Mouse (Mus musculus) kidney, embryonic 15.5 days (tissue): ENCODE measurements at regions not wholly inside any gene's neighbourhood (a gene's known extent, or its start where the extent isn't known, plus 50 kb on each side); places are given as distances from the start of the nearest gene placed in this dataset.

Experiments used
- ATAC-seq: fragments of 200-750 bp; cut with Nextera tagmentation; replicated peaks from 2 replicates; pipeline ENCODE4 v1.8.0; 2017; ENCODE audit warnings: moderate TSS enrichment; ENCODE audit not compliant: low FRiP score
- H3K27ac ChIP-seq: fragments of 300-500 bp; sonication (generic); 2 replicates; pipeline ENCODE4 v1.5.1; 2015; ENCODE audit warnings: mild to moderate bottlenecking, inconsistent platforms
- H3K27me3 ChIP-seq: fragments of 300-500 bp; sonication (generic); 2 replicates; pipeline ENCODE4 v1.6.1; 2015; ENCODE audit warnings: inconsistent platforms
- H3K36me3 ChIP-seq: fragments of 300-500 bp; sonication (generic); 2 replicates; pipeline ENCODE4 v1.6.1; 2015; ENCODE audit warnings: inconsistent platforms
- H3K4me1 ChIP-seq: fragments of 300-500 bp; sonication (generic); 2 replicates; pipeline ENCODE4 v1.6.1; 2015; ENCODE audit warnings: inconsistent platforms
- H3K4me2 ChIP-seq: fragments of 300-500 bp; sonication (generic); 2 replicates; pipeline ENCODE4 v1.6.1; 2015; ENCODE audit warnings: moderate library complexity, mild to moderate bottlenecking, inconsistent platforms
- H3K4me3 ChIP-seq: fragments of 300-500 bp; sonication (generic); replicated peaks from 2 replicates; pipeline ENCODE4 v1.5.1; 2015; ENCODE audit warnings: mild to moderate bottlenecking, inconsistent platforms
- H3K9ac ChIP-seq: fragments of 300-500 bp; sonication (generic); 2 replicates; pipeline ENCODE4 v1.6.1; 2015; ENCODE audit warnings: mild to moderate bottlenecking, inconsistent platforms
- H3K9me3 ChIP-seq: fragments of 300-500 bp; sonication (generic); replicated peaks from 2 replicates; pipeline ENCODE4 v1.6.1; 2016; ENCODE audit warnings: inconsistent platforms
- WGBS: fragments of 180-500 bp; shearing (Covaris S2); methylation state at CpG from one replicate; pipeline ENCODE4 v1.1.7; 2015; ENCODE audit warnings: mixed read lengths; 5-methylcytosine and 5-hydroxymethylcytosine counted together

DNA sequence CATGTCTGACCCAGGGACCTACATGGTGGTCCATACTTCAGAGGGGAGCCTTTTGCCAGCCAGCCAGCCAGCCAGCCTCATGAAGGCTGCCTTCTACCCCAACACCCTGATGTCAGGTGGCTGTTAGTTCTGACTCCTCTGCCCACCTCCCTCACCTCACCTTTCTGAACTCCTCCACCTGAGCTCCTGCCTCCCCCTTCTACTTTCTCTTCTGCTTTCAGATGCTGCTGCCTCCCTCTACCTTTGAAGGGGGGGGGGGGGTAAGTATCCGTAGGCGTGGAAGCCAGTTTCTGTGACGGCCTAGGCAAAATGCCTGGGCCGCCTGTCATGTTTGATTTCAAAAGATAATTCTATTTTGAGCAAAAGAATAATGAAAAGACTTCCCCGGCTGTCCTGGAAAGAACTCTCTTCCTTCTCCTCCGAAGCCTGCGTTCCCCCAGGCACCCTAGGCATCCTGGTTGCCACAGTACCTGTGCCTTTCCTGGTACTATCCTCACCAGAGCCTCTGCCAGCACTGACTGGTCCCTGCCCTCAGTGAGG is 241.6 kb upstream of the Hs6st1 start:
- no peak overlapping the region for H3K4me3 ChIP-seq
- H3K27me3 ChIP-seq, result no peaks in the 10 kb centered on the region
- no peak overlapping the region for H3K27ac ChIP-seq
- no peaks in the 10 kb centered on the region for H3K9me3 ChIP-seq
- H3K4me2 ChIP-seq, result no peak overlapping the region
- no peaks in the 10 kb centered on the region for H3K36me3 ChIP-seq
- WGBS, result 80% methylated on average over 7 of the region's 7 CpGs
- no peak for ATAC-seq
- peaks cover 6% of the 10 kb centered on the region; the same call in 1 of the 2 replicates for H3K4me1 ChIP-seq
- no peak overlapping the region for H3K9ac ChIP-seq

DNA sequence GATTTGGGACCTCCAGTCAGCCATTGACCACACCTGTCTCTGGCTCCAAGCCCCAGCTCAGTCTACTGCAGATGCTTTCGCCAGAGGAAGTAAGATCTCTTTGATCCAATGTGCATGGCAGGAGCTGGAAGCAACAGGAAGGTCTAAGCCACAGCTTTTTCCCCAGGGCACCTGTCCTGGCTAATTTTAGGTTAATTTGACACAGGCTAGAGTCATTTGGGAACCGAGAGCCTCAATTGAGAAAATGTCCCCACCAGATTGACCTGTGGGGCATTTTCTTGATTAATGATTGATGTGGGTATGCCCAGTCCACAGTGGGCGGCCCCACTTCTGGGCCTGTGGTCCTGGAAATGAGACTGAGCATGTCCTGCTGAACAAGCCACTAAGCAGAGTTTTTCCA is 240.7 kb upstream of the Hs6st1 start:
- ATAC-seq, result no peak
- Histone ChIP-seq H3K27me3 (no peaks in the 10 kb centered on the region), H3K4me1 (peaks cover 6% of the 10 kb centered on the region; the same call in 1 of the 2 replicates), H3K36me3 (no peaks in the 10 kb centered on the region), H3K27ac (no peak overlapping the region), H3K4me3 (no peak overlapping the region), H3K9ac (no peak overlapping the region), H3K4me2 (no peak overlapping the region), H3K9me3 (no peaks in the 10 kb centered on the region)
- WGBS, result 66% methylated on average over 3 of the region's 3 CpGs

GRCm38 (mm10) chr1:35834180-35834579 is 234.0 kb upstream of the Hs6st1 start:
- 82% methylated on average over 7 of the region's 7 CpGs for WGBS
- no peak overlapping the region for H3K4me2 ChIP-seq
- H3K27ac ChIP-seq, result no peak overlapping the region
- no peaks in the 10 kb centered on the region for H3K4me1 ChIP-seq
- no peak overlapping the region for H3K9ac ChIP-seq
- H3K27me3 ChIP-seq, result no peaks in the 10 kb centered on the region
- no peak overlapping the region for H3K4me3 ChIP-seq
- no peak for ATAC-seq
- no peaks in the 10 kb centered on the region for H3K9me3 ChIP-seq
- no peaks in the 10 kb centered on the region for H3K36me3 ChIP-seq

- Histone ChIP-seq H3K27ac (no peak overlapping the region), H3K9ac (no peak overlapping the region), H3K9me3 (no peaks in the 10 kb centered on the region), H3K4me1 (no peaks in the 10 kb centered on the region), H3K36me3 (no peaks in the 10 kb centered on the region), H3K4me3 (no peak overlapping the region), H3K27me3 (no peaks in the 10 kb centered on the region), H3K4me2 (no peak overlapping the region)
- no peak for ATAC-seq
- WGBS, result 74% methylated on average over 5 of the region's 5 CpGs
These were observed 231.6 kb upstream of the Hs6st1 start for GRCm38 (mm10) chr1:35836552-35836951.

GRCm38 (mm10) chr1:35838625-35839024 is 229.6 kb upstream of the Hs6st1 start:
- no peak overlapping the region for H3K27ac ChIP-seq
- no peaks in the 10 kb centered on the region for H3K4me1 ChIP-seq
- H3K9me3 ChIP-seq, result no peaks in the 10 kb centered on the region
- 89% methylated on average over 3 of the region's 3 CpGs for WGBS
- no peaks in the 10 kb centered on the region for H3K36me3 ChIP-seq
- H3K27me3 ChIP-seq, result no peaks in the 10 kb centered on the region
- H3K4me3 ChIP-seq, result no peak overlapping the region
- no peak for ATAC-seq
- H3K4me2 ChIP-seq, result no peak overlapping the region
- no peak overlapping the region for H3K9ac ChIP-seq

- Histone ChIP-seq H3K4me1 (no peaks in the 10 kb centered on the region), H3K9me3 (no peaks in the 10 kb centered on the region), H3K4me2 (no peak overlapping the region), H3K4me3 (no peak overlapping the region), H3K27ac (no peak overlapping the region), H3K27me3 (no peaks in the 10 kb centered on the region), H3K36me3 (no peaks in the 10 kb centered on the region), H3K9ac (no peak overlapping the region)
- WGBS, result 79% methylated on average over 6 of the region's 6 CpGs
- ATAC-seq, result no peak
These were observed 228.8 kb upstream of the Hs6st1 start for GRCm38 (mm10) chr1:35839446-35839845.

DNA sequence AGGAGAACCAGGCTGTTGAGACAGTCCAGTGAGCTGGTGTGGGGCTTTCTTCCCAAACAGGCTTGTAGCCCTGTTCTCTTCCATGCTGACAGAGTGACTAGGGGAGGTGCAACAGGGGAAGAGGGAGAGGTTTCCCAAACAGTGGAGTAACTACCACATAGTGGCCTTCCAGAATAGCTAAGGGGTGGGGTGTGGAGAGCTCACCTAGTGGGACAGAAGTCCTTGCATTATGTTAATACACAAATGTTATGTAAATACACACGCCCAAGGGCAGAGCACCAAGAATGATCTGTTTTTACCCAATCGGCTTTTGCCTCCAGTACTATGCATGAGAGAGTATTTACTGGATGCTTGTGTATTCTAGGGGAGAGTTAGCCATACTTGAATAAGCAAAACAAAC is 226.6 kb upstream of the Hs6st1 start:
- H3K27me3 ChIP-seq, result no peaks in the 10 kb centered on the region
- 86% methylated on average over 2 of the region's 2 CpGs for WGBS
- no peak for ATAC-seq
- no peaks in the 10 kb centered on the region for H3K9me3 ChIP-seq
- no peak overlapping the region for H3K27ac ChIP-seq
- no peaks in the 10 kb centered on the region for H3K4me1 ChIP-seq
- no peak overlapping the region for H3K4me3 ChIP-seq
- no peak overlapping the region for H3K4me2 ChIP-seq
- no peak overlapping the region for H3K9ac ChIP-seq
- no peaks in the 10 kb centered on the region for H3K36me3 ChIP-seq

DNA sequence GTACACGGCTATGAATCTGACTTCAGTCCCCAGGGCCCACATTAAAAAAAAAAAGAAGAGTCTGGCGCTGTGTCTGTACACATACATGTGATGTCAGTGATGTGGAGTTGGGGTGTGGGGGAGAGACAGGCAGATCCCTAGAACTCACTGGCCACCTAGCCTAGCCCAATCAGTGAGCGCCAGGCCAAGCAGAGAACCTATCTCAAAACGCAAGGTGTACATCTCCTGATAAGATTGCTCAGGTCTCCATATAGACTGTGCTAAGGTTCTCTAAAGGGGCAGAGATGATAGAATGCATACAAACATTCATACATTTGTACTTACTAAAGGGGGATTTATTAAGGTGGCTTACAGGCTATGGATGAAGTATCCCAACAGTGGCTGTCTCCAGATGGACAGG is 225.5 kb upstream of the Hs6st1 start:
- Histone ChIP-seq H3K9ac (no peak overlapping the region), H3K4me2 (no peak overlapping the region), H3K27ac (no peak overlapping the region), H3K4me1 (no peaks in the 10 kb centered on the region), H3K4me3 (no peak overlapping the region), H3K27me3 (no peaks in the 10 kb centered on the region), H3K36me3 (no peaks in the 10 kb centered on the region), H3K9me3 (no peaks in the 10 kb centered on the region)
- WGBS, result 96% methylated on average over 4 of the region's 4 CpGs
- no peak for ATAC-seq

- Histone ChIP-seq H3K9ac (no peak overlapping the region), H3K4me2 (no peak overlapping the region), H3K36me3 (no peaks in the 10 kb centered on the region), H3K4me1 (no peaks in the 10 kb centered on the region), H3K27me3 (no peaks in the 10 kb centered on the region), H3K4me3 (no peak overlapping the region), H3K9me3 (no peaks in the 10 kb centered on the region), H3K27ac (no peak overlapping the region)
- WGBS, result 90% methylated on average over 3 of the region's 3 CpGs
- ATAC-seq, result no peak
These were observed 224.6 kb upstream of the Hs6st1 start for GRCm38 (mm10) chr1:35843566-35843965.

GRCm38 (mm10) chr1:35846224-35846936 is 221.8 kb upstream of the Hs6st1 start:
- no peaks in the 10 kb centered on the region for H3K9me3 ChIP-seq
- WGBS, result 55% methylated on average over 11 of the region's 11 CpGs
- ATAC-seq, result no peak
- H3K4me2 ChIP-seq, result no peak overlapping the region
- H3K27ac ChIP-seq, result no peak overlapping the region
- no peaks in the 10 kb centered on the region for H3K36me3 ChIP-seq
- H3K4me3 ChIP-seq, result no peak overlapping the region
- peaks cover 12% of the 10 kb centered on the region for H3K4me1 ChIP-seq
- no peak overlapping the region for H3K9ac ChIP-seq
- H3K27me3 ChIP-seq, result no peaks in the 10 kb centered on the region

DNA sequence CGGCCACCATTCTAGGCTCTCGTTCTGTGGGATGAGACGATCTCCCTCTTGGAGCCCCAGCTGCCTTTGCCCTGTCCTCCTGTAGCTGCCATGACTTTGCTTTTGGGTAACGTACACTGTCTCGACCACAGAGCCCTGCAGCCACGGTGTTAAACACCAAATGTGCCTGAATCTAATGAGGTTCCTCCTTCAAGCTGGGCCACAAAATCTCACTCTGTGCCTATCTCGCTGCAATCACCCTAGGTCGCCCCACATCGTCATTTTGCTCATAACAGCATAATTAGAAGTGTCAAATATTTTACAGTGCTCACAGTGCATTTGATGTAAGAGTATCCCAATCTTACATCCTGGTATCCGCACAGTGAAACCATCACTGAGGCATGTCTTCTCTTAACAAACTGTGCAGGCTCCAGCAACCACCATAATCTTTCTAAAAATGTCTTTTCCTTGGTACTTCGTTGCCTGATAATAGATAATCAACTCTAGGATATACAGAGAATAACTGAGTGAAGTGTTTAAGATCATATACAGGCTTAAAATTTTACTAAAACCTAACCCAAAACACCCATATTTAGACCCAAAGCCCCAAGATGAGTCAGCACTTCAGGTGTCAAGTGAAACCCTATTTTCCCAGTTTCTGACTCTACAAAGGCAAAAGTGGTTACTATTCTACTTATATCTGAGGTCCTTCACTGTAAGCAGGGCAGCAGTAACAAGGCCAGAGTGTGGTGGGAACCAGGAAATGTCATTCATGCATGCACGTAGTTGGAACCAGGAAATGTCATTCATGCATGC is 219.8 kb upstream of the Hs6st1 start:
- Histone ChIP-seq H3K4me2 (no peak overlapping the region), H3K4me3 (no peak overlapping the region), H3K9ac (no peak overlapping the region), H3K9me3 (no peaks in the 10 kb centered on the region), H3K27ac (peak overlapping the region; percentile 54; the same call in 1 of the 2 replicates), H3K36me3 (no peaks in the 10 kb centered on the region), H3K4me1 (peaks cover 12% of the 10 kb centered on the region), H3K27me3 (no peaks in the 10 kb centered on the region)
- 83% methylated on average over 12 of the region's 12 CpGs for WGBS
- ATAC-seq, result no peak

DNA sequence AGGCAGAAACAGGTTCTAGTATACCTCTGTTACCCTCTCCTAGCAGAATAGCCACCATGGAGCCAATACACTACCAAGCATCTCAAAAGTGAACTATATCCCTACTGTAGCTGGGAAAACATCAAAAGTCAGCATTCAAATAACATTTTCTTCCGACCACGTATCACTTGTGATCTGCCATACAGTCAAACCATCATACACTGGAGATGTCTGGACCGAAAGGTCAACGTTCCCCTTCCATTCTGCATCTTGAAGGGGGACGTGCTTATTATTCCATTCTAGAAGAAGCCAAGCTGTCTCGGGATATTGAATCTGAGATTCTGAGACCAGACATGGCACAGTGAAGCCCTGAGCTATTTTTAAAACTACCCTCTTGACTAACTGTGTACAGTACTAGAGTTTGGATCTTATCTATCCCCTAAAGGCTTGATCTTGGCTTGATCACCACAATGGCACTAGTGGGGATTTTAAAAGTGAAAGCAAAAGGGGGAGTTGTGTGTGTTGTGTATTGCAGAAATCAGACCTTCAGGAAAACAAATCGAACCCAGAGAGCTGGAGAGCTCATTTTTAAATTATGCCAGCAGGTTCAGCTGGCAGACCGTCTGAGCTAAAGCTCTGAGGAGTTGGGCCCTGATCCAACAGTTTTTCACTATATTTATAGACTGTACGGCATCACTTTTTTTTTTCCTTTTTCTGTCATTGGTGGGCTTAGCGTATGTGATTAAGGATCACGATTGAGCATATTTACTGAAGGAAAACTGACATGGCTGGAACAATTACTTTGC is 218.6 kb upstream of the Hs6st1 start:
- ATAC-seq, result no peak
- no peaks in the 10 kb centered on the region for H3K27me3 ChIP-seq
- 78% methylated on average over 11 of the region's 11 CpGs for WGBS
- H3K4me2 ChIP-seq, result no peak overlapping the region
- no peaks in the 10 kb centered on the region for H3K9me3 ChIP-seq
- H3K4me1 ChIP-seq, result peaks cover 12% of the 10 kb centered on the region
- H3K27ac ChIP-seq, result peak overlapping the region; percentile 54; the same call in 1 of the 2 replicates
- H3K9ac ChIP-seq, result no peak overlapping the region
- no peaks in the 10 kb centered on the region for H3K36me3 ChIP-seq
- H3K4me3 ChIP-seq, result no peak overlapping the region
